Mouse (Mus musculus): ENCODE measurements around the gene Irf1. TPM values are rescaled to one million over a fixed set of nuclear protein-coding genes. Genes with fewer than 3 reads are reported as not detected.
"Not testable (repeated sequence)": the region's sequence is repeated elsewhere in the genome, so short reads cannot be mapped to it uniquely, and the experiment has no call there.

The Irf1 gene
- total RNA-seq (2021) = 10 to 100 TPM; 20.0 to 36.7 TPM
- long read RNA-seq, experiment 1, transcript Irf1-202 (10 exons, 2,137 nt) = major isoform, 10 of 23 reads
- long read RNA-seq, experiment 1, partial matches to known transcripts = 3 of 23 reads
- long read RNA-seq, experiment 1, other reads (novel, unspliced or antisense) = 6 of 23 reads
- long read RNA-seq, experiment 2, transcript Irf1-202 (10 exons, 2,137 nt) = major isoform, 6 of 19 reads
- long read RNA-seq, experiment 2, partial matches to known transcripts = 4 of 19 reads
- long read RNA-seq, experiment 2, other reads (novel, unspliced or antisense) = 6 of 19 reads

GRCm38 (mm10) chr11:53769760-53770124 is at the start of gene Irf1:
Gene Irf1, plus strand, starts transcription at chr11:53770014.
- peak; percentile 97 for DNase-seq

- peak; percentile 38 for DNase-seq
These were observed 49.1 kb upstream of the Irf1 start, which contains the start of gene Il5 for GRCm38 (mm10) chr11:53720715-53721114. Gene Il5, plus strand, starts transcription at chr11:53720794.

- no peak for DNase-seq
These were observed 38.4 kb upstream of the Irf1 start for GRCm38 (mm10) chr11:53731457-53731856.

GRCm38 (mm10) chr11:53732244-53732643 is 37.6 kb upstream of the Irf1 start:
- no peak for DNase-seq

- peak; percentile 9 for DNase-seq
These were observed 36.0 kb upstream of the Irf1 start for GRCm38 (mm10) chr11:53733824-53734223.

GRCm38 (mm10) chr11:53734431-53734830 is 35.4 kb upstream of the Irf1 start:
- DNase-seq = no peak

- no peak for DNase-seq
These were observed 34.7 kb upstream of the Irf1 start for GRCm38 (mm10) chr11:53734970-53735681.

GRCm38 (mm10) chr11:53735682-53736245 is 34.0 kb upstream of the Irf1 start:
- DNase-seq = peak; percentile 63

GRCm38 (mm10) chr11:53736771-53737572 is 32.8 kb upstream of the Irf1 start:
- peak; percentile 86 for DNase-seq

GRCm38 (mm10) chr11:53737573-53737946 is 32.3 kb upstream of the Irf1 start:
- peak; percentile 72 for DNase-seq

GRCm38 (mm10) chr11:53742353-53742752 is 27.5 kb upstream of the Irf1 start:
- no peak for DNase-seq

- no peak for DNase-seq
These were observed 24.6 kb upstream of the Irf1 start for GRCm38 (mm10) chr11:53745260-53745659.

GRCm38 (mm10) chr11:53747985-53748384 is 21.8 kb upstream of the Irf1 start:
- no peak for DNase-seq

GRCm38 (mm10) chr11:53748614-53749013 is 21.2 kb upstream of the Irf1 start:
- no peak for DNase-seq

GRCm38 (mm10) chr11:53749306-53749705 is 20.5 kb upstream of the Irf1 start:
- no peak for DNase-seq

GRCm38 (mm10) chr11:53749716-53750352 is 20.0 kb upstream of the Irf1 start:
- no peak for DNase-seq

- no peak for DNase-seq
These were observed 14.7 kb upstream of the Irf1 start for GRCm38 (mm10) chr11:53755011-53755595.

- DNase-seq = no peak
These were observed 12.2 kb upstream of the Irf1 start for GRCm38 (mm10) chr11:53757612-53758011.

GRCm38 (mm10) chr11:53758033-53758432 is 11.8 kb upstream of the Irf1 start:
- not testable (repeated sequence) for DNase-seq

GRCm38 (mm10) chr11:53758791-53759351 is 10.9 kb upstream of the Irf1 start:
- no peak for DNase-seq

Measured in adrenal gland, postnatal 10 days (tissue).